Mouse (Mus musculus) liver, embryonic 14.5 days (tissue): ENCODE measurements around the gene Cbll1.

Experiments used
- CTCF ChIP-seq: IDR thresholded peaks from 2 replicates; pipeline ENCODE4 v1.5.1; 2016; ENCODE audit warnings: antibody characterized with exemption, low read depth, control low read depth
- EP300 ChIP-seq: IDR thresholded peaks from 2 replicates; pipeline ENCODE4 v1.6.1; 2016; ENCODE audit warnings: antibody characterized with exemption, low read depth

DNA sequence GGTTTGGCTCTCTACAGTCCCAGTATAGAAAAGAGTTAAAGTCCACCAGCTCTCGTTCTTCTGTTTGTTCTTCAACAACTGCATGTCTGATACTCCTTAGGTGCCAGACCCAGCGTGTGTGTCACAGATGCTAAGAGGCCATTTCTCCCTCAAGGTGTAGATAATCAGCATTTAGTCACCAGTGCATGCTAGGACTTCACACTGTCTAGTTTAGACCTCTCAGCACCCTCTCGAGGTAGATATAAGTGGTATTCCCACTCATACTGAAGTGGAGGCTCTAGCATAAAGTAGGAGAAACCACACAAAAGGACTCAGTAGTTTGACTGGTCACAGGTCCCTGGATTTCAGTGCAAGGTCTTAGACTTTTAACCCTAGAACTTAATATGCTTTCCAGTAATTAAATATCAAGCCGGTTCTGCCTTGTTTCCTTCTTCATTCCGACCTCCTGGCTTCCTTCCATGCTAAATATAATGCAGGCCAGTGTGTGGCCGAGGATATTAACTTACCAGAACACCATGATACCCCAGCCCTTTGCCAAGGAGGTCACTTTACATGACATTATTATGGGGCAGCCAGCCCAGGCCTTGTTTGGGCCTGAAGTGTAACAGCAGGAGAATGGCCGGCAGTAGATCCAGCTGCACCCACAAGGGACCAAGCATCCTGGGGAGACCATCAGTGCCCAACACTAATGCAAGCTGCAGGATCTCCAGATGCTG is 38.3 kb upstream of the Cbll1 start:
- no peak for TF ChIP-seq CTCF
- no peak for TF ChIP-seq EP300
